Mouse (Mus musculus) adrenal gland, postnatal 25 days (tissue): ENCODE data around the gene Lrrc46. TPM values are rescaled to one million over a fixed set of nuclear protein-coding genes. Genes with fewer than 3 reads are reported as not detected.

Experiments
- DNase-seq: peaks from one replicate; pipeline ENCODE4 v3.0.0; 2021; ENCODE audit warnings: mixed read lengths
- long read RNA-seq: library from polyadenylated mRNA; stranded (forward); transcript quantifications from one replicate; pipeline ENCODE4 v2.0.0, GENCODE M21; 2021
- total RNA-seq: library from RNA; stranded (reverse); gene quantifications from 2 replicates; pipeline ENCODE4 v1.2.3, GENCODE M21; 2021

Lrrc46 gene
- total RNA-seq = 1.0 and 1.4 TPM in 2 replicates
- long read RNA-seq, partial matches to known transcripts = 2 of 7 reads
- long read RNA-seq, other reads (novel, unspliced or antisense) = 2 of 7 reads

DNA sequence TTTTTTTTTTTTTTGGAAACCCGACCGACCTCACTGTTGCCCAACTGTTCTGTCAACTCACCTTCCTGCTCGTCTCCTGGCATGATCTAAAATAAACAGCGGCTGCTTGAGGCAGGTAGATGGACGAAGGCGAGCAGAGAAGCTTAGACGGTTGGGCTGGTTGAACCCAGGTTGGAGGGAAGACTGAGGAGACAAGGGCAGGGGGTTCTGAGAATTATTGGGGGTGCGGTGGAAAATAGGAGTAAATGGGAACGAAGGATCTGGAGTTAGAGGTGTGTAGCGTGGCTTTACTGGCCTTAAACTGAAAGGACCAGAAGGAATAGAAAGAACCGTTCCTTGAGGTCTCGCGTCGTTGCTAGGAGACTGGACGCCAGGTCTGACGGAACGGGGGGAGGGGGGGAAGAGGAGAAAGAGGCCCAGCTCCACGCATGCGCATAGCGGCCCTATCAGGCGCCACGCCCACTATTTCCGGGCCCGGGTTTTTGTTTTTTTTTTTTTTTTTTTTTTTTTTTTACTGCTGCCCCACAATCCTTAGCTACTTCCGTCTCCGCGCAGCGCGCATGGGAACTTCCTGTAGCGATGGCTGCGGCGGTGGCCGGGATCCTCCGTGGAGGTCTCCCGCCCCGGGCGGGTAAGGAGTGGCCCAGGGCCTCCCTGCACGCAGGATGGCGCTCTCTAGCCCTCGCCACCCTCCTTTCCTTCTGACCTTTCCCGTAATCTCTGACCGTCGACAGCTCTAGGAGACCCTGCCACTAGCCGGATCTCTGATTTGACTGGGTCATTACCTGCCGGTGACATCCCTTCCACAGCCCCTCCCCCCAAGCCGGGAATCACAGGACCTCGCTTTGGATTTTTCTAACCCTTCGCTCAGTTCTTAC is at the start of gene Lrrc46, which contains the start of gene Mrpl10:
Gene Lrrc46, minus strand, starts transcription at position 386 of the 878 bp plus-strand sequence.
Gene Mrpl10, plus strand, starts transcription at position 539 of the 878 bp plus-strand sequence.
- peak; percentile 92 for DNase-seq

DNA sequence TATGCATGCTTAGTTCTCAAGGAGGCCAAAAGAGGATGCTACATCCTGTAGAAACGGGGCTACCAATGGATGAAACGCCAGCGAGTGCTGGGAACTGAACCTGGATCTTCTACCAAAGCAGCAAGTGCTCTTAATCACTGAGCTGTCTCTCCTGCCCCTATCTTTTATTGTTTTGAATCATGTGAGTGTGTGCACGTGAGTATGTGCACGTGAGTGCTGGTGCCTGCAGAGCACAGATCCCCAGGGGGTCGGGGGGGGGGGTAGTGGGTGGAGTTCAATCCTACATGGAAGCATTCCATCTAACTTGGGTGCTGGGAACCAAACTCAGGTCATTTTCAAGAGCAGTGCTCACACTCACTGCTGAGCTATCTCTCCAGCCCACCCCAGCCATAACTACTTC is 45.2 kb upstream of the Lrrc46 start:
- DNase-seq = no peak

DNA sequence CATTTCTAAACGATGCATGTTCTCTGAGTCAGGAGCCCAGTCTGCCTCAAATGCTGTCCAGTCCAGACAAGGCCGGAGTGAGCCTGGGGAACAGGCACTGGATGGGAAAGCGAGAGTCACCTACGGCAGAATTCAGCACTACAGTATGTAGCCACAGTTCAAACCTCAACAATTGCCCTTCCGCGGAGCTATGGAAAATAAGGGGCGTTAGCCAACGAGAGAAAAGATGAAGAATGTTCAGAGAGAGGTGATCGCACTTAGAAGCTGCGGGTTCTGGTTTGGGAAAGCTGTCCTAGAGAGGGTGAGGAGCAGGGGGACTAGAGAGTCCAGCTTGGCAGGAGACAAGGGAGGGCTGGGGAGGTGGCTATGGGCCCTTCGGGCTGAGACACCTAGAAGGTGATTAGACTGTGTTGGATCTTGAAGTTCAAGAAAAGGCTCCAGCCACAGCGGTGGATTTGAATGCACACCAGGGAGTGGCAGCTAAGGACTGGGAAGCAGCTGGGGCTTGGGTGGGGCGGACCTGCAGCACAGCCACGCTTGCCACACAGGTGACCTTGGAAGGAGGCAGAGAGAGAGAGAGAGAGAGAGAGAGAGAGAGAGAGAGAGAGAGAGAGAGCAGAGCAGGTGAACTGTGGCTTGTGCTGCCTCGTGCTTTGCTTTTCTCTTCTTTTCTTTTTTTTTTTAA is 43.8 kb upstream of the Lrrc46 start:
- DNase-seq = no peak

DNA sequence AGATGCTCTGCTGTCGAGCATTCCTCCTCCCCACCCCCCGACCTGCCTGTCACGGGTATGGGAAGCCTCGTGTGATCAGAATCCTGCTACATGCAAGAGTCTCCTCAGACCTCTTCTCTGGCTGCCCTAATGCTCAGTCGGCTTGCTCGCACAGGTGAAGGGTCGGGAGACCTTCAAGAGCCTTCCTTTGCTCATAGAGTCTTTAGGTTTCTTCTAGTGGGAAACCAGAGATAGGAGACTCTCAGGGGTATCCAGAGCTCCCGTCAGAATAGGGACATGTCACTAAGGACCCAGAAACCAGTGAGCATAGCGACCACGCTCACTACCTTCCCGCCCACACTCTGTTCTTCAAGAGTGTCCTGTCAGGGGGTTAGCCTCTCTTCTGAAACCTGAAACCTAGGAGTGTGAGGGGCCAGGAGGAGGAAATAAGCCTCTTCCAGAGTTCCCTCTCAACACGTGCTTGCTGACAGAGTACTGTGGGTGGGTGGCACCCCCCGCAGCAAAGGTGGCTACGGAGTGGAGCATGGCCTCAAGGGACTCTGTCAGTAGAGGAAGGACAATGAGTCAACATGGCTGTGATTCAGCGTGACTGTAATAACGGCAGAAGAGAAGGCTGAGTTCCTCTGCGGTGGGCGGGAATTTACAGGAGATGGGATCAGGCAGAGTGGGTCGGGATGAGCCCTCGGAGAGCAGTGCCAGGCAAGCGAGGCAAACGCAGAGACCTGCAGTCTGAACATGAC is 42.4 kb upstream of the Lrrc46 start:
- peak; percentile 48 for DNase-seq

DNA sequence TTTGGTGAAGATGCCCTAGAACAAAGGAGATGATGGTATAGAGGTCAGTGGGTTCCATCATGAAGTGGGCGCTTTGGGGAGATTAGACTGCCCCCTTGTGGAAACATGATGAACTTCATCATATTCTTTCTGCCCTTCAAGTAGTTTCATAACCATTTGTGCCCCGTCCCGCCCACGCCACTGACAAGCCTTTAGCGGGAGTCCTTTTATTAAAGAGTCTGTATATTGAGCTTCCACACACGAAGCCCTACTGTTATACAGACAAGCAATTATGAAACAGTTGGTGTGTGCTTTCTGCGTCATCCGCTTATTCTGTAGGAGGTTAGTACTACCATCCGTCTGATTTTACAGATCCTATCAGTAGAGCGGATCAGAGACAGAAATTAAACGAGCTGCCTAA is 41.8 kb upstream of the Lrrc46 start:
- peak; percentile 49 for DNase-seq

DNA sequence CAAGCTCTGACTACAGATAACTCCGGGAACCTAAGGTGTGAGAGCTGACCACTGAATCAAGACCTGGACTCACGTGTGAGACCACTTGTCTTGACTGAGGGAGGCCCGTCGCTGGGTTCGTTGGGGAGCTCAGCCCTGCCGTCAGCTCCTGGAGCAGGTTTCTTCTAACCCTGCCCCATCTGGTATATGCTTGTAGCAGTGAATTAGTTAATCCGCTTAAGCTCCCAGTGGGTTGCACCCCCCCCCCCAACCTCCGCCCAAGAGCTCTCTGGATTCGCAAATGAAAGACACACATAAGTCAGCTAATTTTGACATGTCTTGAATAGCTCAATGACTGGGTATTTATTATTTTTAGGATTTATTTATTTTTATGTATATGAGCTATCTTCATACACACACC is 39.1 kb upstream of the Lrrc46 start:
- no peak for DNase-seq

DNA sequence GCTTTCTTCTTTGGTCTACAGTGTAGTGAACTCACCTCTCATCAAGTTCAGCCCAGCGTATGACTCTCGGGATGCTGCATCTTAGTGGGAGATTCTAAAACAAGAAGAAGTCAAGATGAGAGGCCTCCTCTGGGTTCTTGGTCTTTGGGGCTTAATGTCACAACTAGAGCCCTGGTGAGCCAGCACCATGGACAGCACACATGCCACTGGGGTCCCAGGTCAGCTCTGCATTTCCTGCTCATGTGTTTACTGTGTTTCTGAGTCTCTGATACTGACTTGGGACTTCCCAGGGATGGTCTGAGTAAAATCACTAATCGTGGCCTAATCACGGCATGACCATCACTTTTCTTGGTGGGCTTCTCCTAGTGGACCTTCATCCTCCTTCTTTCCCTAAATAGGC is 37.5 kb upstream of the Lrrc46 start:
- DNase-seq = no peak

DNA sequence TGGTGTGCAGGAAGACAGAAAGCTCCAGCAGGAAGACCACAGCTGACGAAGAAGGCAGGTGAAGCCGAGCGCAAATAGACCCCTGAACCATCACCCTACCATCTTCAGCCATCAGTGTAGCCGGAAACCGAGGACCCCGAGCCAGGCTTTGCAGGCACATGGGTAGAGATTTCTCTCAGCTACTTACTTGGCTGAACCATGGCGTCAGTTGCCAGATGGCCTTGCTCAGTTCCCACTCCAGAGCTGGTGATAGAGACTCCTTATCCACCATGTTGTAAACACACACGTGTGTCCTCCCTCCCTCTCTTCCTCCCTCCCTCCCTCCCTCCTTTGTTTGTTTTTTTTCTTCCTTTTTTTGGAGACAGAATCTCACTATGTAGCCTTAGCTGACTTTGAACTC is 33.0 kb upstream of the Lrrc46 start:
- no peak for DNase-seq

DNA sequence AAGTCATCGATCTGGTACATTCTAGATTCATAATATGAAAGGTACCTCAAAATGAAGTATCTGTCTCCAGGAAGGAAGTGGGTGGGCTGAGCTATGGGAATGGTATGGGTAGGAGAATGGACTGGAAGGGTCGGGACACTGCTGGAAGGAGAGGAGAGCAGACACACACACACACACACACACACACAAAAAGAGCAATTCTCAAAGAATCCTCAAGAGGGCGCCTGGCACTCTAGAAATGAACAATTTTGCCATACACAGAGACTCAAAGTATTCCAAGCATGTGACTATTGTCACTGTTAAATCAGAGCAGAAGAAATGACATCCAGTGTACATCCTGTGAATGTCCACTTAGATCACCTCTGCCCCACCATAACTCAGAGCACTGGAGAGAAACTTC is 31.3 kb upstream of the Lrrc46 start:
- DNase-seq = no peak

DNA sequence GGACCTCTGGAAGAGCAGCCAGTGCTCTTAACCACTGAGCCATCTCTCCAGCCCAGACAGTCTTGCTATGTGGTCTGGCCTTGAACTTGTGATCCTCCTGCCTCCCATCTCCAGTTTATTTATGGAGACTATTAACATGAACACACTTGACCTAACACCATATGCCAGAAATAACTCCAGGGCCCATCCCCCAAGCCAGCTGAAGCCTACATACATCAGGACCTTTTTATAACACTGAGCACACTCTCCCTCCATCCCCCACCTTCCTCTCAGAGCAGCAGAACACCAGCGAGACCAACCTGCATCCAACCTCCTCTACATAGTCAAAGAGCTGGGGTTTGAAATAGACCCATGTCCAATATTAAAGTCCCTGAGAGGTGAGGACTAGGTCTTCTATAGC is 29.9 kb upstream of the Lrrc46 start:
- no peak for DNase-seq

DNA sequence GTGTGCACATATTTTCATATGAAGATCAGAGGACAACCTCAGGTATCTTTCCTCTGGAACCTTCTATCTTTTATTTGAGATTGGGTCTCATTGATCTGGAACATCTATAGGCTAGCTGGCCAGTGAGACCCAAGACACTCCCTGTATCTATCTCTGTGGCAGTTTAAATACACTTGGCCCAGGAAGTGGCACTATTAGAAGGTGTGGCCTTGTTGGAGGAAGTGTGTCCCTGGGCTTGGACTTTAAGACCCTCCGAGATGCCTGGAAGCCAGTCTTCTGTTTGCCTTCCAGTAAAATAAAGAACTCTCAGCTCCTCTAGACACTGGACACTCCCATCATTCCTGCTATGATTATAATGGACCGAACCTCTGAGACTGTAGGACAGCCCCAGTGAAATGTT is 28.6 kb upstream of the Lrrc46 start:
- no peak for DNase-seq

DNA sequence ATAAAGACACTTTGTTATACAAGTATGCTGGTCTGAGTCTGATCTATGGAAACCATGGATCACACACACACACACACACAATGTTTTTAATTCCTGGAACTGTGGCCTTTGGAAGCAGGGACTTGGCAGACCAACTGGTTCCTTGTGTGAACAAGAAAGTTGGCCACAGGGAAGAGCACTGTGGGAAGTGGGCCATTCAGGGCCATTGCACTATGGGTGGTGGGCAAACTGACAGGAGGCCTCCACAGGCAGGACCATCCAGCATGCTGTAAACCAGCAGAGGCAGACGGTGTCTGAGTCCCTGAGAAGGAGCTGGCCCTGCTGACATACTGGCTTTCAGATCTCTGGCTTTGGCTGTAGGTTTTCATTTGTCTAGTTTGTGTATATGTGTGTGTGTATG is 28.1 kb upstream of the Lrrc46 start:
- no peak for DNase-seq

DNA sequence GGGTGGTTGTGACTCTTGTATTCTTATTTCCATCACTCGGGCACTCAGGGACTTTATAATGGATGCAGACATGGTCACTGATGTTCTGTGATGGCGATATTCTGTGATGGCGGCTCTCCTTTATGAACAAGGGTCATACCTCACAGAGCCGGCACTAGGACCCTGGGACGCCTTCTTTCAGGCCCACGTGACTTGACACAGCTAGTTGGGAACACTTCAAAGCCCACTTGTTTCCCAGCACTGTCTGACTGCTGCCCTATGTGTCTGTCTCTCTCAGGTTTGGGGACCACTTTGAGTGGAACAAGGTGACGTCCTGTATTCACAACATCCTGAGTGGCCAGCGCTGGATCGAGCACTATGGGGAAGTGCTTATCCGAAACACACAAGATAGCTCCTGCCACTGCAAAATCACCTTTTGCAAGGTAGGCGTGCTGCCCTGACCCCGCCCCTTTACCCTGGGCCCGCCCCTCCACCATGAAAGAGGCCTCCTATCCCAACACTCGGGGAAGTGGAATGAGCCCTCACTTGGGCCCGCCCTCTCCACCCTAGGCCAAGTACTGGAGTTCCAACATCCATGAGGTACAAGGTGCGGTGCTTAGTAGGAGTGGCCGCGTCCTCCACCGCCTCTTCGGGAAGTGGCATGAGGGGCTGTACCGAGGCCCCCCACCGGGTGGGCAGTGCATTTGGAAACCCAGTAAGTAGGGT is 25.6 kb upstream of the Lrrc46 start:
- no peak for DNase-seq

DNA sequence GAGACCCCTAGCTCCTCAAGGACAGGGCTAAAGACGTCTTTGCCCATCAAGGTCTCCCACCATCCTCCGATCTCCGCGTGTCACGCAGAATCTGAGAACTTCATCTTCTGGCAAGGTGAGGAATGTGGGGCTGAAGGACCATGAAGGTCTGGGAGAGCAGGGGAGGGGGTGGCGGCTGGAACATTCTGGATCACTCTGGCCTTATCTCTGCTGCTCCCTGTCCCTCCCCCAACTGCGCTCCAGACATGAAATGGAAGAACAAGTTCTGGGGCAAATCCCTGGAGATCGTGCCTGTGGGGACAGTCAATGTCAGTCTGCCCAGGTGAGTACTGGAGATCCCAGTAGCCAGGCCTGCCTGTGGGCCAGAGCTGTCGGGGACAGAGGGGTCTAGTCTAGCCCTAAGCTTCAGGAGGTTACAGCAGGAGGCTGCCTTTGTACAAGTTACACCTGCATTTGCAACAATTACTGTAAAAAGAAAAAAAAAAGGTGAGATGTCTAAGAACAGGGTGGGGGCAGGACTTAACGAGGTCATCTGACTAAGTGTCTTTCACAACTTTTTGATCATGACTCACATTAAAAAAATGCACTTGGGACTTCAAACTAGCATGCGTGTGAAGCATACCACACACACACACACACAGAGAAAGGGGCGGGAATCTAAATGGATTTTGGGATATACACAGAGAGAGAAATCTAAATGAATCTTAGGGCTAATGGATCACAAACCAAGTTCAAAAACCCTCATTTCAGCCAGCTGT is 24.5 kb upstream of the Lrrc46 start:
- DNase-seq = no peak

DNA sequence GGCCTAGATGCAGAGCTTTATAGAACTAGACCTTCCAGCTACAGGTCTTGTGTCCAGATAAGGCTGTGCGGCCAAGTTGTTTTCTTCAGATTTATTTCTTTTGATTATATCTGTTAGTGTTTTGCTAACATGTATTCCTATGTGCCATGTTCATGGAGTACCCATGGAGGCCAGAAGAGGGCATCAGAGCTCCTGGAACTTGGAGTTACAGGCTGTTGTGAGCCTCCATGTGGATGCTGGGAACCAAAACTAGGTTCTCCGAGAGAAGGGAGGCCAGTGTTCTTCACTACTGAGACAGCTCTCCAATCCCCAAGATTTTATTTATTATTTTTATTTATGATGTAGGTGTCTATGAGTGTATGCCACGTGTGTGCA is 22.7 kb upstream of the Lrrc46 start:
- no peak for DNase-seq

DNA sequence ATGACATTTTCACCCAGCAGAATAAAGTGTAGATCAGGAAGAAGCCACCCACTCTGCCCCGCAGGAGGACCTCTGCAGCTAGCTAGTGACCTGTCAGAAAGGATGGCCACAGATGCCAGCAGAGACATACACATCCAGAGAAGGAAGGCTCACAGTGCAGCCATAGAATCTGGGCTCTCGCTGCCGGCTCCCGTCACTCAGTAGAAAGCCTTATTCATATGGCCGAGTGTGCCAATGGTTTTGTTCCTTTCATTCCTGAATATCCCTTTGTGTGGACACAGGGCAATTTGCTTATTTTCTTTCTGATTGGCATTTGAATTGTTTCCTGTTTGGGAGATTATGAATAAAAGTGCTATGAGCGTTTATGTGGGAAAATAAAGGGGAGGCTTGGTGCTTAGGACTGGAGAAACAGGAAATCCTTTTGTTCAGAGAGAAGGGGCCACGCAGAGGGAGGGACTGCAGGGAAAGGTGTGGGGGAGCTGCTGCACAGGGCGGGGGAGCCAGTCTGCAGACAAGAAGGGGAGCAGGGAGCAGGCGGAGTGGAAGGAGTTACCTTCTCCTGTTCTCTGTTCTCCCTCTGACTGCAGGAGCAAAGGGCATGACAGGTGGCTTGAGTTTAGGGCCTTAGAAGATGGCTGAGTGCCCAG is 22.2 kb upstream of the Lrrc46 start:
- no peak for DNase-seq

DNA sequence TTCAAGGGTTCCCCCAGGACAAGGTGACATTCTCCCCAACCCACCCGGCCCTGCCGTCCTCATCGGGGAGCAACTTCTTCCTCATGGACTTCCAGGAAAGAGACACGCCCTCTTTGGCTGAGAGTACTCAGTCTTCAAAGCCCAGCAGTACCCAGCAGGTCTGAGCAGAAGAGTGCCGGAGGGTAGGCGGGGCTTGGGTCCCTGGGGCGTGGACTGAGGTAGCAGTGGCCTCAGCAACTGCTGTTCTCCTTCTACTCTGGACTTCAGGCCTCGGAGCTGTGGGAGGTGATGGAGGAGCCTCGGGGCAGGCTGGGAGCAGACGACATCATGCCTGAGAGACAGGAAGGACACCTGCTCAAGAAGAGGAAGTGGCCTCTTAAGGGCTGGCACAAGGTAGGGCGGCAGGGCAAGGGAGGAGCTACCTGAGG is 11.0 kb upstream of the Lrrc46 start:
- peak; percentile 46 for DNase-seq

DNA sequence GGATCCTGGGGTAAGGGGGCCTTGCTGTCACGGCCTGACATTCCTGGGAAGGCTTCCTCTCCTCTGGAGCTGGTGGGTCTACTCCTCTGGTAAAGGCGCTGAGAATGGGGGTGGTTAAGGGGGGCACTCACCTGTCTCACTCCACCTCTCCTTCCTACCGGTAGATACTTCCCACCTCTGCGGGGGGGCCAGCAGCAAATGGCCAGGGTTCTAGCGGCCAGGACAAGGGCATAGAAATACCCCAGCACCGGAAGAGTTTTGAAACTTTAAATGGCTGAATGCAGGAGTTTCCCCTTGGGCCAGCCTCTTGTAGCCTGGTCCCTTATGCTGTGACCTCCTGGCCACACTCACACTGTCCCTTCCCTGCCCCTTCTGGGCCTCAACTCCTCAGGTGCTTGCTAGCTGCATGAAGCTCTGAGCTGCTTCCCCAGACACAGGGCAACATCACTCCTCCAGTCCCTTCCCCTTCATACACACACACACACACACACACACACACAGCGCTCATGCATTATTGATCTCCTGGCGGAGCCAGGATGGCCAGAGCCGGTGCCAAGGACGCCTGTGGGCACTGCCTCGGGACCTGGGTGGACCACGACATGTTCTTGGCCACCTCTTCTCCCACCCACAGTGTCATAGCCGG is 9.9 kb upstream of the Lrrc46 start:
- DNase-seq = no peak

DNA sequence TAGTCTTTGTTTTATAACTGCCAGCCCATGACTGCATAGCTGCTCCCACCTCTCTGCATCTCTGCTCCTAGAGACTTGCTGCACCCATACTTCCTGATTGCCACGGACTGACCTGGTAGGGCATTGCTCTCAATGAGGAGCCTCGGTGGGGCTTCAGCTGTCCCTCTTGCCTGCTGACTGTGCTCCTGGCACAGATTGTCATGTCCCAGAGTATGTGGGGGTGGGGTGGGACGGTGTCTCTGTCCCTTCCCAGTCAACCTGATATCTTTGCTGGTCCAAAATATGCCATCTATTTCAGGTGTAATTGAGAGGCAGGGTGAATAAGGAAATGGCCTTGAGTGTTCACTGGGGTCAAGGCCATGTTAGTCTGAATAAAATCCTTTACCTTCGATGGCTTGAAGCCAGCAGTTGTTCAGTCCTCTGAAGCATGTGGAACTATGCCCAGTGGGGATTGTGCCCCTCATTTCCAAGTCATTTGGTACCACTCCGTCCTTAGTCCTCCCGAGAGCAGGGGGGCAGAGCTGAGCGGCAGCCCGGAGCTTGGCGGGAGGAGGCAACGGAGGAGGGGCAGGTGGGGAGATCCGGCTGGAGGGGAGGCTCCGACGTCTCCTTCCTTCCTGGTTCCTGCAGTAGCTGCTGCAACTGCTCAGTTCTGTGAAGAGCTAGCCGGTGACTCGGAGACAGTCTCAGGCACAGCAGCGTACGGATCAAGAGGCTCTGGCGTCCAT is 9.2 kb upstream of the Lrrc46 start, which contains the start of gene Osbpl7:
Gene Osbpl7, plus strand, starts transcription at position 413 of the 728 bp plus-strand sequence.
- peak; percentile 78 for DNase-seq
